Mouse (Mus musculus) liver, embryonic 16.5 days (tissue): ENCODE measurements around the gene Lamb1. TPM values are rescaled to one million over a fixed set of nuclear protein-coding genes. Genes with fewer than 3 reads are reported as not detected.

Source experiments
- ATAC-seq: fragments of 200-750 bp; cut with Nextera tagmentation; 2 replicates; pipeline ENCODE4 v1.8.0; 2017; ENCODE audit warnings: low read depth, mild to moderate bottlenecking, moderate number of reproducible peaks, moderate library complexity
- H3K27ac ChIP-seq: fragments of 300-500 bp; sonication (generic); 2 replicates; pipeline ENCODE4 v1.5.1; 2014; ENCODE audit warnings: mild to moderate bottlenecking, low read length
- H3K27me3 ChIP-seq: fragments of 300-500 bp; sonication (generic); 2 replicates; pipeline ENCODE4 v1.6.1; 2014; ENCODE audit warnings: low read depth, low read length, mixed read lengths; ENCODE audit not compliant: control insufficient read depth, insufficient read depth
- H3K36me3 ChIP-seq: fragments of 300-500 bp; sonication (generic); 2 replicates; pipeline ENCODE4 v1.6.1; 2014; ENCODE audit warnings: mild to moderate bottlenecking; ENCODE audit not compliant: control insufficient read depth, insufficient read depth
- H3K4me1 ChIP-seq: fragments of 300-500 bp; sonication (generic); 2 replicates; pipeline ENCODE4 v1.6.1; 2014; ENCODE audit warnings: low read depth, low read length, mixed read lengths; ENCODE audit not compliant: control insufficient read depth
- H3K4me2 ChIP-seq: fragments of 300-500 bp; sonication (generic); 2 replicates; pipeline ENCODE4 v1.6.1; 2014; ENCODE audit warnings: low read depth, low read length, mixed read lengths
- H3K4me3 ChIP-seq: fragments of 300-500 bp; sonication (generic); 2 replicates; pipeline ENCODE4 v1.5.1; 2014; ENCODE audit warnings: low read depth, mild to moderate bottlenecking, low read length
- H3K9ac ChIP-seq: fragments of 300-500 bp; sonication (generic); 2 replicates; pipeline ENCODE4 v1.6.1; 2014; ENCODE audit warnings: low read depth, low read length
- H3K9me3 ChIP-seq: fragments of 300-500 bp; sonication (generic); replicated peaks from 2 replicates; pipeline ENCODE4 v1.6.1; 2016; ENCODE audit warnings: low read length; ENCODE audit not compliant: control insufficient read depth
- WGBS: fragments of 180-500 bp; shearing (Covaris S2); extraction: QIAGEN DNeasy Blood & Tissue Kit; methylation state at CpG from one replicate; pipeline ENCODE4 v1.1.7; 2014; ENCODE audit not compliant: insufficient replicate concordance; 5-methylcytosine and 5-hydroxymethylcytosine counted together
- polyA plus RNA-seq: library from polyadenylated mRNA; unstranded; fragments of >200 nt; fragmentation: Nextera tagmentation; extraction: Ambion mirVana; gene quantifications from 2 replicates; pipeline ENCODE4 v1.2.1, GENCODE M21; 2015

Lamb1 gene
- polyA plus RNA-seq, 1 experiment from 2014 or later, result 6.0 TPM

DNA sequence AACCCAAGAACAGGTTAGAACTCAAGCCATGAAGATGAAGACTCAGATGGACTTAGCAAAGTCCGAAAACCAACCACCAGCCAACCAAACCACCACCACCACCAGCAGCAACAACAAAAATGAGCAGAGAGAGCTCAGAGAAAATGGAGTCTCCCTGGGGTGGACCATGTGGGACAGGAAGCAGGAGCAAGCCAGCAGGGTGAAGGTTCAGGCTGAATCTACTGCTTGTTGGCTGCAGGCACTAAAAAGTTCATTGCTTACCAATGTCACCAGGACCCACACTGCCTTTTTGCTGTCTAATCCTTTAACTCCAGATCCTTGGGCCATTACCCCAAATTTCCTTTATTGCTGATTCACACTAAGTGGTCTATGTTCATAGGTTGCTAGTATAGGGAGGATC, 32.4 kb upstream of the Lamb1 start:
- Histone ChIP-seq H3K27me3 (no peaks in the 10 kb centered on the region), H3K4me2 (no peak overlapping the region), H3K4me1 (no peaks in the 10 kb centered on the region), H3K9ac (no peak overlapping the region), H3K27ac (no peak overlapping the region), H3K9me3 (no peaks in the 10 kb centered on the region), H3K4me3 (no peak overlapping the region), H3K36me3 (no peaks in the 10 kb centered on the region)
- no peak for ATAC-seq
- 54% methylated on average over 1 of the region's 1 CpGs for WGBS

DNA sequence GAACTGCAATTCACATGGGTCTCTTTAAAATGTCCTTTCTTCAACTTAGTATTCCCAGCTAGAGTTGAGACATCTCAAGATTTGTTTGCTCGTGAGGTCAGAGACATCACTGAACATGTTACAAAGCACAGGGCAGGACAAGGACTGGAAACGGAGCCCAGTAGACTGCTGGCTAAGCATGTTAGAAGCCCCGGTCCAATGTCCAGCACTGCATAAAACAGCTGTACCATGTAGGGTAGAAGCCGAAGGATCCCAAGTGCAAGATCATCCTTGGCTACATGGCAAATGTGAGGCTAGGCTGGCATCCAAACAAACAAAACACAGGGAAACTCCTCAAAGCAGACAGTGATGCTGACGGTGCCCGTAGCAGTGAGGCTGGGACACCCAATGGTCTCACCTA, 30.0 kb upstream of the Lamb1 start:
- 71% methylated on average over 6 of the region's 6 CpGs for WGBS
- no peaks in the 10 kb centered on the region for H3K27me3 ChIP-seq
- ATAC-seq, result no peak
- no peak overlapping the region for H3K27ac ChIP-seq
- H3K36me3 ChIP-seq, result no peaks in the 10 kb centered on the region
- no peaks in the 10 kb centered on the region for H3K9me3 ChIP-seq
- no peak overlapping the region for H3K9ac ChIP-seq
- H3K4me1 ChIP-seq, result no peaks in the 10 kb centered on the region
- H3K4me2 ChIP-seq, result no peak overlapping the region
- no peak overlapping the region for H3K4me3 ChIP-seq

DNA sequence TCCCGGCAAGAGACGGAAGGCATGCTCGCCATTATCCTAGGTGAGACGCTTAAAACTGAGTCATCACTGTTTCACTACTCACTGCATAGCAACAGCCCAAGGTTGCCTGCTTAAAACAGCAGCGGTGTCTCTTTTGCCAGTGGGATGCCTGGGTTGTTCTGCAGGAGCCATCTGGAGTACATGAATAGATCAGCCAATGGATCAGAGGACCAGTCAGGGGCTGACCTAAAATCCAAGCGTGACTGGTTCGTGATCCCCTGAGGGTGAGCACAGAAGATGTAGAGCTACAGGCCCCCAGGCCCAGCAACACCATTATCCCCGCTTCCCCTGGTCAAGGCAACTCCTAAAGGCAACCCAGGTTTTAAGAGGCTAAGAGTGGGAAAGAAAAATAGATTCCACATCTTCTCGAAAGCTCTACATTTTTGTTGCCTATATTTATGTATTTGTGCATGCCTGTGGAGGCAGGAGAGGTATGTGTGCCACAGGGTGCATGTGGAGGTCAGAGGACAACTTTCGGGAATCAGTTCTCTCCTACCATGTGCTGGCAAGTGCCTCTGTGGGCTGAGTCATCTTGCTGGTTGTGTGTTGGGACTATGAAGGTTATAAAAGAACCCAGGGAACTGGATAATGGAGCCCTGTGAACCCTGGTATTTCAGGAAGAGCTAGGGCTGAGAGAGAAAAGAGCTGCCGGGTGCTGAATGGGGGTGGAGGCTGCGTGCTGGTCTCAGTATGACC, 28.0 kb upstream of the Lamb1 start:
- H3K27ac ChIP-seq, result no peak overlapping the region
- H3K9me3 ChIP-seq, result no peaks in the 10 kb centered on the region
- H3K4me2 ChIP-seq, result no peak overlapping the region
- no peak overlapping the region for H3K4me3 ChIP-seq
- no peak overlapping the region for H3K9ac ChIP-seq
- no peak for ATAC-seq
- H3K36me3 ChIP-seq, result no peaks in the 10 kb centered on the region
- H3K27me3 ChIP-seq, result no peaks in the 10 kb centered on the region
- H3K4me1 ChIP-seq, result no peaks in the 10 kb centered on the region
- WGBS, result 65% methylated on average over 12 of the region's 12 CpGs

DNA sequence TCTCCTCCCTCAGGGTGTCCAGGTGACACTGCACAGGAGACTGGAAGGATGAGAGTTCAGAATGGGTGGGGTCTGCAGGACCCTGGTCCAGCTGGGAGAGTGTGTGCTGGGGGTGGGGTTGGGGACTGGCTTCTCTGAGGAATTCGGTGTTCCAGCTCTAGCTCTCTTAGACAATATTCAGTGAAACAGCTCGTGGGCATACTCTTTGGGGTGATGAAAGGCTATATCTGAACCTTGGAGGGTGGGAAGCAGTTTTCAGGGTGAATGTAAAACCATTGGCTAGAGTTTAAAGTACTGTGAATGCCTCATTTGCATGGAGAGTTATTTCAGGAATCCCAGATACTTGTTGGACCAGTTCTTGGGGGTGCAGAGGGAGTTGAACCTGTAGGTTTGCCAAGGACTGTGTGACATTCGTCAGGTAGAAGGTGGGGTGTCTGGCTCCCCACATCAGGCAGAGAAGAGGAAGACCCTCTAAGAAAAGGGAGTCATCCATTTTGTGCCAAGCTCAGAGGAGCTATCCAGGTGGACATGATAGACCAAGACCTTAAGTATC, 25.9 kb upstream of the Lamb1 start:
- Histone ChIP-seq H3K4me3 (no peak overlapping the region), H3K9me3 (no peaks in the 10 kb centered on the region), H3K27me3 (no peaks in the 10 kb centered on the region), H3K27ac (no peak overlapping the region), H3K36me3 (no peaks in the 10 kb centered on the region), H3K9ac (no peak overlapping the region), H3K4me1 (no peaks in the 10 kb centered on the region), H3K4me2 (no peak overlapping the region)
- ATAC-seq, result no peak
- WGBS, result 52% methylated on average over 3 of the region's 3 CpGs

DNA sequence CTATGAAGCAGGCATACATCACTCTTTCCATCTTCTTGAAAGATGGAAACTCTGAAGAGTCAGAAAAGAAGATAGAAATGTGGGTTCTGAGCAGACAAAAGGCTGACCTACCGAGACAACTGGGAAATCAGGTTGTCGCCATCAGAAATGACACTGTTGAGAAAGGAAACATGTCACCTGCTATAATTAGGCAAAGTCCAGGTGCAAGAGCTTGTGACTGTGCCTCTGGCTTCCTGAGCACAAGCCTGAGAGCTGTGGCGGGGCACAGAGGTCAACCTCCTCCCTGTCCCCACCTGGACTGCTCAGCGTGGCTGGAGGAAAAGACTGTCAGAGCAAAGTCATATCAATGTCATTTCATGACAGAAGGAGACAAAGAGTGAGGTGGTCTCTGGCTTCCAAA, 25.2 kb upstream of the Lamb1 start:
- Histone ChIP-seq H3K27ac (no peak overlapping the region), H3K4me2 (no peak overlapping the region), H3K9me3 (no peaks in the 10 kb centered on the region), H3K27me3 (no peaks in the 10 kb centered on the region), H3K4me3 (no peak overlapping the region), H3K4me1 (no peaks in the 10 kb centered on the region), H3K9ac (no peak overlapping the region), H3K36me3 (no peaks in the 10 kb centered on the region)
- WGBS, result 50% methylated on average over 4 of the region's 4 CpGs
- no peak for ATAC-seq

DNA sequence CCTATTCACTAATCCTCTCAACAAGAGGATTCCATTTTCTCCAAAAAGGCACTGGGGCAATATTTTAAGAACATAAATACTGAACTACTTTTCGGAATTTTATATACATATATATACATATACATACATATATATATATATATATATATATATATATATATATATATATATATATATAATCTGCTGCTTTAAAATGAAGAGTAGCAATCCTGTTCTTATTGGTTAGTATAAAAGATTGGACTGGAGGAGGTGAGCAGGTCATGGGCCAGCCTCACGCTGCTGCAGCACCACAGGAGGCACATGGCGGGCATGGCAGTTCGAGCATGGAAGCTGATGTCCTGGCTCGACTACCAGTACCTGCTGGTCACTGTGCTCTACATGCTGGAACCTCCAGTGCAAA, 24.6 kb upstream of the Lamb1 start, which contains the start of gene Gm6993:
Gene Gm6993, plus strand, starts transcription at position 301 of the 400 bp plus-strand sequence.
- 62% methylated on average over 5 of the region's 5 CpGs for WGBS
- Histone ChIP-seq H3K27ac (no peak within 1 kb of the TSS), H3K9me3 (no peaks in the 10 kb centered on the region), H3K4me3 (no peak within 1 kb of the TSS), H3K4me1 (no peaks in the 10 kb centered on the region), H3K36me3 (no peaks in the 10 kb centered on the region), H3K27me3 (no peaks in the 10 kb centered on the region), H3K9ac (no peak within 1 kb of the TSS), H3K4me2 (no peak within 1 kb of the TSS)
- no peak for ATAC-seq

DNA sequence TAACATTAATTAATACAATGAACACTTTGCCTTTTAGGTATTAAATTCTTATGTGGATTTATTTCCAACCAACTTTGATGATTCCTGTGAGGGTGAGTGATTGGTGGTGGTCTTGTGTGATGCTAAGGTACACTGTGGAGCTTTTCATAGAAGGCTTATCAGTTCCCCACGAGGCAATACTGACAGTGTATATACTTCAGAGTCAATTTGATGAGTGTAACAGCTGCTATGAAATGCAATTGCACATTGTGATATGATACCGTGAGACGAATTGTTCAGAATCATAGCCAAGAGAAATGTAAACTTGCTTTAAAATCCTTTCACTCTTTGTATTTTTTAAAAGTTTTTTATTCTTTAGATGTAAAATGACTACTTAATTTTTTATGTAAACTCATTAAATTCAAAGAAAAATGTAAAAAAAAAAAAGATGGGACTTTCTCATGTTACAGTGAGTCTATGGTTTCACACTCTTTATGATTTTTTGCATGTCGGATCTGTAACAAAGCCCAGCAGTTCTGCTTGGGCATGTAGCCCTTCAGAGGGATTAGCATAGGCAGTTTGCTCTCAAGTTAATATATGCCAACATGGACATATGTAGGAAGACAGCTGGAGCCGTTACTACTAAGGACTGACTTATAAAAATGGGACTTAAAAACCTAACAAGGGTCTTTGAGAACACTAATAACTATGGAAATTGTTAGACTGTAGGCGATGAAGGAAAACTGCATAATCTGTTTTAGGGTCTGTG, 23.3 kb upstream of the Lamb1 start:
- H3K4me3 ChIP-seq, result no peak overlapping the region
- no peaks in the 10 kb centered on the region for H3K9me3 ChIP-seq
- no peak overlapping the region for H3K4me2 ChIP-seq
- H3K27me3 ChIP-seq, result no peaks in the 10 kb centered on the region
- H3K36me3 ChIP-seq, result no peaks in the 10 kb centered on the region
- H3K9ac ChIP-seq, result no peak overlapping the region
- no peaks in the 10 kb centered on the region for H3K4me1 ChIP-seq
- ATAC-seq, result no peak
- no peak overlapping the region for H3K27ac ChIP-seq
- 60% methylated on average over 6 of the region's 6 CpGs for WGBS

DNA sequence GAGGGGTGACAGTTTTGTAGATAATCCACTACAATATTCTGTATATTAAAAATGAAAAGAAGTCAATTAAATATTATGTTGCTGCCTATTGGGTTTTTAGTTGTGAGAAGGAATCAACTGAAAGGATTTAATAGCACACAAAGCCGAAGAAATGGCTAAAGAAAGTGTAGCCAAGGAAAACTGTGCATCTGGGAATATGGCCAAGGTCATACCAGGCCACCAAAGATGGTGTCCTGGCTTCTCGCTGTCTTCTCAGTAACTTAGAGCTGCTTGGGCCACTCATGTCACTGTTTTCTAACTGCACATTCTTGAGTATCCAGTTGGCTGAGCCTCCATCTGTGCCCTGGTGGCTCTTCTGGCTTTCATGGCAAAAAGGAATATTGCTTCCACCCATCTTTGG, 21.0 kb upstream of the Lamb1 start:
- no peaks in the 10 kb centered on the region for H3K4me1 ChIP-seq
- H3K27ac ChIP-seq, result no peak overlapping the region
- no peak for ATAC-seq
- H3K4me3 ChIP-seq, result no peak overlapping the region
- H3K9me3 ChIP-seq, result no peaks in the 10 kb centered on the region
- no peaks in the 10 kb centered on the region for H3K36me3 ChIP-seq
- no peak overlapping the region for H3K9ac ChIP-seq
- 58% methylated on average over 2 of the region's 2 CpGs for WGBS
- no peaks in the 10 kb centered on the region for H3K27me3 ChIP-seq
- H3K4me2 ChIP-seq, result no peak overlapping the region

DNA sequence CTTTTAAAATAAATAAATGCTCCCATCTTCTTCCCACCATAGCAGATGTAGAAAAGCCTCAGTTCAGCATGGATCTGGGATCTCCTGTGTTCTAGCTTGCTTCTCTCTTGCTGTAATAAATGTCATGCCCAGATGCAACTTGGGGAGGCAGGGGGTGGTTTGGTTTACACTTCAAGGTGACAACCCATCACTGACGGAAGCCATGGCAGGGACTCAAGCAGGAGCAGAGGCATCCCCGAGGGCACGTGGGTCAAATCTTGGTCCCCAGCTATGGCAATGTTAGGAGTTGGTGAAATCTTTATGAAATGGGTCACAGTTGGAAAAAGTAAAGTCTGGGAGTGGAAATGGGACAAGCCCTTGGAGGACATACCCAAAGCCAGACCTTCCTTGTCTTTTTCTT, 20.3 kb upstream of the Lamb1 start:
- H3K9ac ChIP-seq, result no peak overlapping the region
- H3K4me1 ChIP-seq, result no peaks in the 10 kb centered on the region
- H3K27ac ChIP-seq, result no peak overlapping the region
- 67% methylated on average over 3 of the region's 3 CpGs for WGBS
- ATAC-seq, result no peak
- H3K36me3 ChIP-seq, result no peaks in the 10 kb centered on the region
- H3K27me3 ChIP-seq, result no peaks in the 10 kb centered on the region
- no peaks in the 10 kb centered on the region for H3K9me3 ChIP-seq
- no peak overlapping the region for H3K4me2 ChIP-seq
- H3K4me3 ChIP-seq, result no peak overlapping the region
